Mouse (Mus musculus) spleen, adult 2 months (tissue): ENCODE measurements around the gene Itpk1.

Experiments used
- CTCF ChIP-seq: fragments of 200-500 bp; IDR thresholded peaks from 2 replicates; pipeline ENCODE4 v1.5.1; 2011; ENCODE audit warnings: mild to moderate bottlenecking, inconsistent platforms; ENCODE audit not compliant: insufficient read depth, insufficient read length, insufficient replicate concordance; ENCODE audit errors: extremely low read depth
- POLR2A ChIP-seq: fragments of 200-500 bp; IDR thresholded peaks from 2 replicates; pipeline ENCODE4 v1.6.1; 2011; ENCODE audit warnings: low read depth, low read length, inconsistent platforms

DNA sequence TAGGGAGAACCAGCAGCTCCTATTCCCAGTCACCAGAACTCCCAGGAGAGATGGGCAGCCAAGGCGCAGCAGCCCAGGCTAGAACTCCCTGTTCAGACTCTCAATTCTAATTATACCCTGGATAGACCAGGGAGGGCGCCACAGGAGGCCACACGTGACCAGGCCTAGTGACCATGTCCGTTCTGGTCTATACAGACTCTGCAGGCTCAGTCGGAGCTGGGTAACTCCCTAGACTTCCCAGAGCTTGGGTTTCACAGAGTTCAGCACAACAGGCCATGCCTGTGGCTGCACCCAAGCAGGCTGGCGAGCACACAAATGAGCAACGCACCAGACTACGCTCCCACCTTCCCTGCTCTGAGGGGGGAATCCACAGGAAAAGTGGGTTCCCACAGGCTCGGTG, 110.1 kb downstream of the Itpk1 start:
- TF ChIP-seq CTCF (no peak), POLR2A (no peak)
